Mouse (Mus musculus): ENCODE measurements around the gene Slc27a2. TPM values are rescaled to one million over a fixed set of nuclear protein-coding genes. Genes with fewer than 3 reads are reported as not detected.
"Not testable (repeated sequence)": the region's sequence is repeated elsewhere in the genome, so short reads cannot be mapped to it uniquely, and the experiment has no call there.

Gene Slc27a2
- 10 to 100 TPM in 1 of 2 experiments, 1 to 10 TPM in 1; 9.4 to 10.1 TPM for total RNA-seq (2021)
- long read RNA-seq, experiment 1, transcript Slc27a2-201 (10 exons, 2,918 nt): major isoform, 5 of 7 reads
- long read RNA-seq, experiment 1, partial matches to known transcripts: 1 of 7 reads
- long read RNA-seq, experiment 1, other reads (novel, unspliced or antisense): 1 of 7 reads
- long read RNA-seq, experiment 2, transcript Slc27a2-201 (10 exons, 2,918 nt): major isoform, 9 of 9 reads
- long read RNA-seq, experiment 2, partial matches to known transcripts: 0 of 9 reads
- long read RNA-seq, experiment 2, other reads (novel, unspliced or antisense): 0 of 9 reads

- DNase-seq (ENCODE audit: low spot score in 2 of 2): peak in 1 of 2 experiments; percentile 9
These were observed at the start of gene Slc27a2 for GRCm38 (mm10) chr2:126552357-126553290. Slc27a2 (plus strand) TSS chr2:126552407.

GRCm38 (mm10) chr2:126505156-126505555 lies 47.1 kb upstream of the Slc27a2 start:
- DNase-seq (ENCODE audit: low spot score in 2 of 2): no peak

GRCm38 (mm10) chr2:126507477-126507876 lies 44.7 kb upstream of the Slc27a2 start:
- no peak for DNase-seq (ENCODE audit: low spot score in 2 of 2)

- DNase-seq (ENCODE audit: low spot score in 2 of 2): no peak
These were observed 44.0 kb upstream of the Slc27a2 start for GRCm38 (mm10) chr2:126508228-126508627.

GRCm38 (mm10) chr2:126515069-126515826 lies 37.0 kb upstream of the Slc27a2 start:
- DNase-seq (ENCODE audit: low spot score in 2 of 2): no peak

GRCm38 (mm10) chr2:126519872-126520581 lies 32.2 kb upstream of the Slc27a2 start:
- DNase-seq (ENCODE audit: low spot score in 2 of 2): no peak

GRCm38 (mm10) chr2:126520828-126521227 lies 31.4 kb upstream of the Slc27a2 start:
- peak in 1 of 2 experiments; percentile 52 for DNase-seq (ENCODE audit: low spot score in 2 of 2)

- DNase-seq (ENCODE audit: low spot score in 2 of 2): no peak
These were observed 30.7 kb upstream of the Slc27a2 start for GRCm38 (mm10) chr2:126521471-126521870.

GRCm38 (mm10) chr2:126522056-126522455 lies 30.2 kb upstream of the Slc27a2 start:
- no peak for DNase-seq (ENCODE audit: low spot score in 2 of 2)

- not testable (repeated sequence) for DNase-seq (ENCODE audit: low spot score in 2 of 2)
These were observed 29.0 kb upstream of the Slc27a2 start for GRCm38 (mm10) chr2:126523101-126523745.

- no peak for DNase-seq (ENCODE audit: low spot score in 2 of 2)
These were observed 27.9 kb upstream of the Slc27a2 start for GRCm38 (mm10) chr2:126524271-126524670.

- no peak for DNase-seq (ENCODE audit: low spot score in 2 of 2)
These were observed 24.7 kb upstream of the Slc27a2 start for GRCm38 (mm10) chr2:126527461-126527860.

- no peak for DNase-seq (ENCODE audit: low spot score in 2 of 2)
These were observed 21.6 kb upstream of the Slc27a2 start for GRCm38 (mm10) chr2:126530581-126530980.

- no peak for DNase-seq (ENCODE audit: low spot score in 2 of 2)
These were observed 14.6 kb upstream of the Slc27a2 start for GRCm38 (mm10) chr2:126537654-126538053.

- no peak for DNase-seq (ENCODE audit: low spot score in 2 of 2)
These were observed 11.7 kb upstream of the Slc27a2 start for GRCm38 (mm10) chr2:126540390-126540925.

- DNase-seq (ENCODE audit: low spot score in 2 of 2): no peak
These were observed 10.0 kb upstream of the Slc27a2 start for GRCm38 (mm10) chr2:126542211-126542610.

- DNase-seq (ENCODE audit: low spot score in 2 of 2): no peak
These were observed 6.9 kb upstream of the Slc27a2 start for GRCm38 (mm10) chr2:126545297-126545696.

GRCm38 (mm10) chr2:126546392-126546791 lies 5.8 kb upstream of the Slc27a2 start:
- no peak for DNase-seq (ENCODE audit: low spot score in 2 of 2)

GRCm38 (mm10) chr2:126549681-126550080 lies 2.5 kb upstream of the Slc27a2 start:
- no peak for DNase-seq (ENCODE audit: low spot score in 2 of 2)
